Mouse (Mus musculus) midbrain, embryonic 15.5 days (tissue): Measurements from ENCODE around the gene Vmn2r72. TPM values are rescaled to one million over a fixed set of nuclear protein-coding genes. Genes with fewer than 3 reads are reported as not detected.

Source experiments
- ATAC-seq: fragments of 200-750 bp; cut with Nextera tagmentation; replicated peaks from 2 replicates; pipeline ENCODE4 v1.8.0; 2017; ENCODE audit warnings: moderate TSS enrichment
- H3K27ac ChIP-seq: fragments of 300-500 bp; sonication (generic); 2 replicates; pipeline ENCODE4 v1.5.1; 2015; ENCODE audit warnings: mild to moderate bottlenecking, inconsistent platforms
- H3K27me3 ChIP-seq: fragments of 300-500 bp; sonication (generic); replicated peaks from 2 replicates; pipeline ENCODE4 v1.6.1; 2015; ENCODE audit warnings: inconsistent platforms
- H3K36me3 ChIP-seq: fragments of 300-500 bp; sonication (generic); replicated peaks from 2 replicates; pipeline ENCODE4 v1.6.1; 2015; ENCODE audit warnings: inconsistent platforms
- H3K4me1 ChIP-seq: fragments of 300-500 bp; sonication (generic); 2 replicates; pipeline ENCODE4 v1.6.1; 2015; ENCODE audit warnings: inconsistent platforms
- H3K4me2 ChIP-seq: fragments of 300-500 bp; sonication (generic); 2 replicates; pipeline ENCODE4 v1.6.1; 2015; ENCODE audit warnings: inconsistent platforms, mild to moderate bottlenecking, moderate library complexity
- H3K4me3 ChIP-seq: fragments of 300-500 bp; sonication (generic); 2 replicates; pipeline ENCODE4 v1.5.1; 2015; ENCODE audit warnings: mild to moderate bottlenecking, inconsistent platforms
- H3K9ac ChIP-seq: fragments of 300-500 bp; sonication (generic); 2 replicates; pipeline ENCODE4 v1.6.1; 2015; ENCODE audit warnings: mild to moderate bottlenecking, inconsistent platforms
- H3K9me3 ChIP-seq: fragments of 300-500 bp; sonication (generic); 2 replicates; pipeline ENCODE4 v1.6.1; 2016; ENCODE audit warnings: inconsistent platforms
- WGBS: fragments of 180-500 bp; shearing (Covaris S2); methylation state at CpG from one replicate; pipeline ENCODE4 v1.1.7; 2015; ENCODE audit warnings: mixed read lengths; 5-methylcytosine and 5-hydroxymethylcytosine counted together
- polyA plus RNA-seq: library from polyadenylated mRNA; unstranded; fragments of >200 nt; fragmentation: Nextera tagmentation; extraction: Ambion mirVana; gene quantifications from 2 replicates; pipeline ENCODE4 v1.2.1, GENCODE M21; 2015

Gene Vmn2r72
- polyA plus RNA-seq = not detected in 2 replicates

- no peak within 1 kb of the TSS for H3K27ac ChIP-seq
- 88% methylated on average over 1 of the region's 1 CpGs for WGBS
- H3K4me1 ChIP-seq = no peaks in the 10 kb centered on the region
- no peak within 1 kb of the TSS for H3K4me3 ChIP-seq
- ATAC-seq = no peak
- no peaks in the 10 kb centered on the region for H3K9me3 ChIP-seq
- no peaks in the 10 kb centered on the region for H3K36me3 ChIP-seq
- no peaks in the 10 kb centered on the region for H3K27me3 ChIP-seq
- H3K4me2 ChIP-seq = no peak within 1 kb of the TSS
- no peak within 1 kb of the TSS for H3K9ac ChIP-seq
These were observed at the start of gene Vmn2r72 for GRCm38 (mm10) chr7:85754997-85755396. TSS of gene Vmn2r72 (minus strand) at chr7:85755097.

Other genes starting within 250 kb of the Vmn2r72 start
- not detected in 2 replicates for gene Vmn2r71, start 192.0 kb downstream of the Vmn2r72 start, polyA plus RNA-seq
- not detected in 2 replicates for gene Vmn2r70, start 185.9 kb downstream of the Vmn2r72 start, polyA plus RNA-seq
- gene Vmn2r73, start 121.2 kb upstream of the Vmn2r72 start, polyA plus RNA-seq = not detected in 2 replicates
- not detected in 2 replicates for gene Vmn2r74, start 206.5 kb upstream of the Vmn2r72 start, polyA plus RNA-seq